Mouse (Mus musculus): ENCODE measurements around the gene Atxn7l1.
"Not testable (repeated sequence)": the region's sequence is repeated elsewhere in the genome, so short reads cannot be mapped to it uniquely, and the experiment has no call there.

Atxn7l1 gene

DNA sequence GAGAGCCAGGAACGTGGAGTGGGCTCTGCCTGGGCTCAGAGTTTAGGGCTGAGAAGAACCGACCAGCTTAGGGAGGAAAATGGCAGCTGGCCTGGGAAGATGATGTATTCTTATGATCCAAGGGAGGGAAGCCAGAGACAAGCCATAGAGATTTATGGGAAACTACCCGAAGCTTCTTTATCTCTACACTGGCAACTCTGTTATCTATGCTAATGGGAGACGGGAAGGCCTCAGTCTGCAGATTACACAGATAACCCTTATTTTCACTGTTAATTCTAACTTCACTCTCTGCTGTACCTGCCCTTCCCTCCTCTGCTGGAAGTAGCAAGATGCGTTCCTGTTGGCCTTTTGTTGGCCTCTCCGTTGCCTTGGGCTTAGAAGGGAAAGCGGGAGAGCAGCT lies 5.6 kb downstream of the Atxn7l1 start:
- no peak for DNase-seq

DNA sequence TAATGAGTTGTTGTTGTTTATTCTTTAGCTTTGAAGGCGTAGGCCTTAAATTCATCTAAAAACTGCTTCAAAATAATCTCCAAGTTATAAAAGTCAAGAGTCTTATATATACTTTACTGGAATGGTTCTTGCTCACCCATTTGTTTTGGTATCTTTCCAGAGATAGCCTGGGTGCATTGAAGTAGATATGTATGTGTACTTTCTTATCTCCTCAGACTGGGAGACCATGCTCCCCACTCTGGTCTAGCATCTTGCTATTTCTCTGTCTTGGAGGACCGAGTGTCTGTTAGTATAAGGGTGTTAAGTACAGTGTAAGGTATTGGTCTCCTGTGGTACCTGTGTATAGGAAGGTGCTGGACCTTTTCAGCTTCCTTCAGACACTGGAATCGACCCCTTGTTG lies 6.4 kb downstream of the Atxn7l1 start:
- no peak for DNase-seq

DNA sequence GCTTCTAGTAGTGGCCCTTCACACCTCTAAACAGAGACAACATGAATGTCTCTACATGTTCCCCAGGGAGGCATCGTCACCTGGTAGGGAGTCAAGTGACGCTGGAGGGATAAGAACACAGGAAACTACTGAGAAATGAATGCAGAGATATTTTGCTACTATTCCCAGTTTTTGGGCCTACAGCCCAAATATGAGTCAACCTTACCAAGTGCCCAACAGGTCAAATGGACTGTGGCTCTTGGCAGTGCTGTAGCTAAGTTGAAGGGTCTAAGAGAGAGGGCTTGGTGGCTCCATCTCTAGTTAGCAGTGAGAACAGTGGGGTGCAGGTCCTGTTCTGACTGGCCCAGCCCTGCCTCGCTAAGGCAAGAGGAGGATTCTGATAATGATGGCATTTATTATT lies 7.2 kb downstream of the Atxn7l1 start:
- DNase-seq, result no peak

DNA sequence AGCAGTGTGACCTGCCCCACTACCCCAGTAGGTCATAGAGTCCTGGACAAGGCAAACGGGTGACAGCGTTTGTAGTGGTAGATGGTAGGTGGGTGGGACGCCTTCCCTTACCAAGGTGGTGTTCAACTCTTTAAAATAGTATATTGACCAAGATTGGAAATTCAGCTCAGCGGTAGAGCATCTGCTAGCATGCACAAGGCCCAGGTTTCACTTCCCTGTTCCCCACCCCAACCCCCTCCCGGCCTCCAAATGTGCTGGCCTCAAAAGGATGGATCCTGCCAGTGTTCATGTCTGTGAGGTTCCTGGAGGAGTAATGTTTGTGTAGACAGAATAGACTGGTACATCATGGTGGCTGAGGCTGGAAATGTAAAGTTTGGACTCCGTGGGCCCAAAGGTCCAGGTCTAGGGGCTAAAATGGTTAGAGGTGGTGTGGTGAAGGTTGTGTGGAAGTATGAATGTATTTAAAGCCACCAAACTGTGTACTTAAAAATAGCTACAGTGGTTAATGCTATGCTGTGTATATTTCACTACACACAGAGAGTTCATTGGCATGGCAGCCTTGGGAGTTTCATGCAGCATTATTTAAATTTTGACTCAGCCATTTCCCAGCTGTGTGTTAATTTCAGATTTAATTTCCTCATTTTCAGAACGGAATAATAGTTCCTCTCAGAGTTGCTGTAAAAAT lies 9.0 kb downstream of the Atxn7l1 start:
- DNase-seq, result no peak

DNA sequence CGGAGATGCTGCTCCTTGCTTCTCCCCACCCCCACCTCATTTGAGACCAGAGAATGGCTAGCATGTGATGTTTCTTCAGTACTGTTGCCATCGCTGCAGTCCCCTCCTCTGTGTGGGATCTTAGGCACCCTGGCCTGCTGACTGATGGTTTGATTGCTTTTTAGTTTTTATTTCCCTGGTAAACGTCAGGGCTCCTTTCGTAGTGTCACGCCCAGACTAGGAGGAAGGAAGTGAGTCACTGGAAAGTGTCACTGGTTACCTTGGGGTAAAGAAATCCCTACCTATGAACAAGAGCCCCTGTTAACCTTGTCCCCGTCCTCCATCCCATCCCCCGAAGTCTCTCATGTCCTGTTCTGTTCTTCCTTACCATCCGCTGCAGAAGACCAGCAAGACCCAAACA lies 10.8 kb downstream of the Atxn7l1 start:
- no peak for DNase-seq

DNA sequence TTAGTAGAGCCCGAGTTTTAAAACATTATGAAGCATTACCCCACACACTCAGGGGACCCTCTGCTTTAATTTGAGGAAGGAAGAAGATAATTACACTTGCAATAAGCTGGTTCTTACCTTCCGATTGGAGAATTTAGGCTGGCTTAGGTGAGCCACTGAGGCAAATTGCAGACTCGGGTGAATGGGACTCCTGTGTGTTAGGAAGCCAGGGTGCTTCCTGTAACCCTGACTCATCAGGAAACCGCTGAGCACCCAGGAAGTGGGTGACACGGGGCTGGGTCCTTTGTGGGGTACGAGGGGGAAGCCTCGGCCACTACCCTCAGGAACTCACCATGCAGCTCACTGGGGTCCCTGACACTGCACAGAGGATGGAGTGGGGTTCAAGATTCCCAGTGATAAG lies 12.9 kb downstream of the Atxn7l1 start:
- DNase-seq, result no peak

DNA sequence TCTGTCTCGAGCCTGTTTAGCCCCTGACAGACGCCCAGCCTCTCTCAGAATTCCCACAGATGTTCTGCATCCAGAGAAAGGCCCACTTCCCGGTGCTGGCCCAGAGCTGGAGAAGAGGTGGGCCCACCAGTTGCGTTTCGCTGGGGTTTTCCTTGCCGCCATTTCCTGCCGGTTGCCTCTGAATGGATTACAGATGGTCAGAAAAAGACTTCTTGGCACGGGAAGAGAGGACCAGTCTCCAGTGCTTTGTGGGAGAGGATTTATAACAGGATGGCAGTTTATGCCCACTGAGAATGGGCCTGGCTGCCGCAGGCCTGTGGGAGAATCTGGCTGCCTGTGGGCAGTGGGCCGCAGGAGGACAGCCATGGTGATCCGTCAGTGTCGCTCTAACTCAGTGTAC lies 15.0 kb downstream of the Atxn7l1 start:
- no peak for DNase-seq

DNA sequence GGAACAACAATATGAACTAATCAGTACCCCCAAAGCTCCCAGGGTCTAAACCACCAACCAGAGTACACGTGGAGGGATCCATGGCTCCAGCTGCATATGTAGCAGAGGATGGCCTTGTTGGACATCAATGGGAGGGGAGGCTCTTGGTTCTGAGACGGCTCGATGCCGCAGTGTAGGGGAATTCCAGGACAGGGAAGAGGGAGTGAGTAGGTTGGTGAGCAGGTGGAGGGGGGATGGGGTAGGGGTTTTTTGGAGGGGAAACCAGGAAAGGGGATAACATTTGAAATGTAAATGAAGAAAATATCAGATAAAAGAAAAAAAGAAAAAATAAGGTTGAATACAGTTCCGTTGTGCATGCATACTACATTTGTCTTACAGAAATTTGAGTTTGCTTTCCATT lies 16.5 kb downstream of the Atxn7l1 start:
- not testable (repeated sequence) for DNase-seq

DNA sequence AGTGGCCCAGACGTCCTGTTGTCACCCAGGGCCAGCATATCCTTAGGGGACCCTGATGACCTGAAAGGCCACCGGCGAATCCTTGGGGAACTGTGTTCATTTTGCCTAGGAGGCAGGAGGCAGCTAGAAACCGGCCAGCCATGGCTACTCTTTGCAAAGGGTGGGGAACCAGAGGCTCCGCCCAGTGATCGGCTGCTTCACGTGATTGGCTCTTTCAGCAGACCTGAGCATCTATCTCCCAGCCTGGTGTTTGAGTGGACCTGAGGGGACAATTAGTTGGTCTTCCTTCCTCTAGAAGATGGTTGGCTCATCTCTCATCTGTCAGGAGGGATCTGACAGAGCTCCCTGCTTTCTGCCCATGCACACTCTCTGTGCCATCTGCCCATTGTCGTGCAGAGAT lies 19.2 kb downstream of the Atxn7l1 start:
- DNase-seq, result no peak

DNA sequence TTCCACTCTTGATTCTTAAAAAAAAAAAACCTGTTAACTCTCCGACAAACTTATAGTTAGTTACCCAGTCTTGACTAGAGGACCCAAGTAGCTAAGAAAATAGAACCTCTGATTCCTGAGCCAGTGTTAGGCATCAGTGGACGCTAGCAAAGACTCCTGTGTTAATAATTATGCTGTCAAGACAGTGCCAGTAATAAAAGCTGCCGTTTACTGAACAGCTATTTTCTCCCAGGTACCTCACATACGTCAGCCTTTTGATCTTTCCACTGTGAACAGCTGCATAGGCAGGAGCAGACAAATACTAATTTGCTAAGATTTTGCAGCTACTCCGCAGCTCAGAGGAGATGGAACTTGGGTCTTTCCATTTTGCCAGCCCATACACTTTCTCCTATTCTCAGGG lies 20.1 kb downstream of the Atxn7l1 start:
- no peak for DNase-seq

DNA sequence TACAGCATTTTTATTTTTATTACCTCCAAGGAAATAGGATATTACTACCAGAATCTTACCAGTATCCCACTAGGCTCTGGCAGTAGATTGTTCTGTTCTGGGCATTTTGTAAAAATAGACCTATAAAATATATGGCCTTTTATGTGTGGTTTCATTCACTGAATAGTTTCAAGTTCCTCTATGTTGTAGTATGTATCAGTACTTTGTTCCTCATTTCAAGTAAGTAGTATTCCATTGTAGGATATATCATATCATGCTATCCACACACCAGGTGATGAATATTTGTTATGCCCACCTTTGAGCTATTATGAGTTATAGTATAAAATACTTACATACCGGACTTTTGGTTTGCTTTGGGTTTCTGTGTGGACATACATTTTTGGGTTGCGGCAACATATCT lies 21.0 kb downstream of the Atxn7l1 start:
- DNase-seq, result no peak

DNA sequence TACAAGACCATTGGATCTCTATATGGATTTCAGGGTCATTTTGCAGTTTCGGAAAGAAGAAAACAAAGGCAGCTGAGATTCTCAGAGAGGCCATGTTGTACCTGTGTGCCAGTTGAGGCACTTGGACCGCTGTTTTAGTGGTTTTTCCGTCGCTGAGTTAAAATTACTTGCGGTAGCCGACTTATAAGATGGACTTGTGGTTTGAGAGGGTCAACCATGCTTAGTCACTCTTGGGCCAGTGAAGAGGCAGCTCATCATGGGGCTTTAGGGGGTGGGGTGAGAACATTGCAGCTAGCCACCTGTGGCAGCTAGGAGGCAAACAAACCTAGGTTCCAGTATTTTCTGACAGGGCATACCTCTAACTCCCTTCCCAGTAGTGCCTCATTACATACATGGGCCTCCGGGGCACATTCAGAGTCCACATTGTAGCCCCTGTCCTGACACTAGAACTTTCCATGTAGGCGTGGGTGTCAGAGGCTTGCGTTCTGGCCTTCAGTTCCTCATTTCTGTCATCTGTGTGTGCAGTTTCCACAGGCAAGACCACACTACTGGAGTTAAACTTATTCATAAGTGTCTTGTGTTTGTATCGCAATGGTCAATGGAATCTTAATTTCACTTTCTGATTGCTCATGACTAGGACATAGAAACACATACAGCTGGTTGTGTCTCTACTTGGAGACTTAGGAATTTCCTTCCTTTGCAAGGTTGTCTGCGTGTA lies 22.4 kb downstream of the Atxn7l1 start:
- no peak for DNase-seq

DNA sequence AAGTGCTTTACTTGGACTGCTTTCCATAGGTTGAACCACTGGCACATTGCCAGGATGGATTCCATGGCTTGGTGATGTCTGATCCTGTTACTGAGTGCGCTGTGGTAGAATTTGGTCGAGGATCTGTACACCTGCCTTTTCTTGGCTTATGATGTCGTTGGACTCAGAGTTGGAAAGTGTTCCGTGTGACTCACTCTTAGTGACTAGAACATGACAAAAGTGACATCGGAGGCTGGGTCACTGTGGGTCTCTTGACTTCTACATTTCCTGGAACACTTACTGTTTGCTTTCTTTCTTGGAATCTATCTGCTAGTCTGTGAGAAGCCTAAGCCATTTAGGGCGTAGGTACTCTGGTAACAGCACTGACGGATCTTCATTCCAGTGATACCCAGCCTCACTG lies 23.3 kb downstream of the Atxn7l1 start:
- no peak for DNase-seq

DNA sequence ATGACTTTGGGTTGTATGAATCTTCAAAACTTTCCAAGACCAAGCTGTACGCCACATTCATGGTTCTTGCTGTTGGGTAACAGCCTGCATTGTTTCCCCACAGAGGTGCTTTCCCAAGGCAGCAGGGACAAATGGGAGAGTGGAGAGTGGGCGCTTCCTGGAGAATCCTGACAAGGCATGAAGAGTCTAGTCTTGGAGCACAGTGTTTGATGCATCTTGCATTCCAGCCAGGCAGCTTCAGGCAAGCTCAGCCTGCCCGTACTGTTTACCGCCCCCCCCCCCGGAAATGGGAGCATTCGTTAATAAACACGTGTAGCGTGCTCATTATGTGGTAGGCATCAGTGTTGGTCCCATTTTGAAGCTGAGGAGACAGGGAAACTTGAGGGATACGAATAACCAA lies 25.4 kb downstream of the Atxn7l1 start:
- no peak for DNase-seq

DNA sequence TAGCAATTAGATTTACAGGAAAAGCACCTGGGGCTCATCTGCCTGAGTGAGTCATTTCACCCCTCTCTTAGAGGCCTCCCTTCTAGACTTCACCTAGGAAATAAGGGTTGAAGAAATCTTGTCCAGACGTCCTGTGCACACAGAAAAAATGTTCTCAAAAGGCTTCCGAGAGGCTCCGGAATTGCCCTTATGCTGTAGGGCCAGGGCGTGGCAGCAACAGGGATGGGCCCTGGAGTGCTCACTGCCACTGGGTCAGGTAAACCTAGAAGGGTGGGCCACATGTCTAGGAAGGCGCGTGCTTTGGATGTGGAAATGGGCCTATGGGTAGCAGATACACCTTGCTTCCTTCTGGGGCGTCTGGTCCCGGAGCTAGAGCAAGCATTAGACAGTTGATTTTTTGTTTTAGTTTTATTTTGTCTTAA lies 26.2 kb downstream of the Atxn7l1 start:
- DNase-seq, result no peak

DNA sequence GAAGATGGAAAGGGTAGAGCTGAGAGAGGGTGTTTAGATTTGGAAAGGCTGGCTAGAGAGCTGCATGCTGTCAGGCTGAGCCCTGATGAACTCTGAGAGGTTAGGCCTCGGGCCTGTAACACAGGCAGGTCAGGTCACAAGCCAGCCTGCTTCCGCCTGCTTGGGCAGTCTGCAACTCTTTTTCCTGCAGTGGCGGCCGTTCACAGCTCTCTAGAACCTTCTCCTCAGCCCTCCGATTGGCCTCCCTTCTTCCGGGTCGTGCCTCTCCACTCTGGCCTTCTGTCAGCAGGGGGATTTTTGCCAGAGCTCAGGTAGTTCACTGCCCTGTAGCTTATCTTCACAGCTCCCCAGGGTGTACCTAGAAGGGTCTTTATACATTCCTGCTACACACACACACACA lies 26.7 kb downstream of the Atxn7l1 start:
- no peak for DNase-seq

DNA sequence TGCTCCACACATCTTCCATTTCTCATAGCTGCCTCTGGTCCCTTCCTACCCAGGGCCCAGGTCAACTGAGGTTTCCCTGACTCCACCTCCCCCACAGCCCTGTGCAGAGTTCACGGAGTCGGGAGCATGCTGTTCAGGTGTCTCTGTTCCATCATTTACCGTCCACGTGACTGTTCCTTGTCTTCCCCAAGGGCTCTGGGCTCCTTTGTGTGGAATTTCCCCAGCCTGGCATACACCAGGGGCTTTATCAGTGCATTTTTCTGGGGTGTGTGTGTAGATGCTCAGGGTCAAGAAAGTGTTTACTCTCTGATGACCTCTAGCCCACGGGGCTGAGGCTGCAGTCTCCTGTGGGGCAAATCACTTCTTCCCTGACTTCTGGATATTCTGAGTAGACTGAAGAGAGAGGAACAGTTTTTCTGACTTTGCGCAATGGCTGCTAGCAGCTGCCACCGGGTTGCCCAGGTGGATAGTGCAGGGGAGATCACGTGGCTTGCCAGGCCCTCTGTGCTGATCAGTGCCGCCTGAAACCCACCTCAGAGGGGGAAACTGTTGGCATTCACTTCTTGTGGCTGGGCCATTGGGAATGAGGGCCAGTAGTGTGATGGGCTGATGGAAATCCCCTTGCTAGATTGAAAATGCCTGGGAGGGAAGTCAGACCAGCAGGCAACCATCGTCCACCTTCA lies 27.3 kb downstream of the Atxn7l1 start:
- no peak for DNase-seq

DNA sequence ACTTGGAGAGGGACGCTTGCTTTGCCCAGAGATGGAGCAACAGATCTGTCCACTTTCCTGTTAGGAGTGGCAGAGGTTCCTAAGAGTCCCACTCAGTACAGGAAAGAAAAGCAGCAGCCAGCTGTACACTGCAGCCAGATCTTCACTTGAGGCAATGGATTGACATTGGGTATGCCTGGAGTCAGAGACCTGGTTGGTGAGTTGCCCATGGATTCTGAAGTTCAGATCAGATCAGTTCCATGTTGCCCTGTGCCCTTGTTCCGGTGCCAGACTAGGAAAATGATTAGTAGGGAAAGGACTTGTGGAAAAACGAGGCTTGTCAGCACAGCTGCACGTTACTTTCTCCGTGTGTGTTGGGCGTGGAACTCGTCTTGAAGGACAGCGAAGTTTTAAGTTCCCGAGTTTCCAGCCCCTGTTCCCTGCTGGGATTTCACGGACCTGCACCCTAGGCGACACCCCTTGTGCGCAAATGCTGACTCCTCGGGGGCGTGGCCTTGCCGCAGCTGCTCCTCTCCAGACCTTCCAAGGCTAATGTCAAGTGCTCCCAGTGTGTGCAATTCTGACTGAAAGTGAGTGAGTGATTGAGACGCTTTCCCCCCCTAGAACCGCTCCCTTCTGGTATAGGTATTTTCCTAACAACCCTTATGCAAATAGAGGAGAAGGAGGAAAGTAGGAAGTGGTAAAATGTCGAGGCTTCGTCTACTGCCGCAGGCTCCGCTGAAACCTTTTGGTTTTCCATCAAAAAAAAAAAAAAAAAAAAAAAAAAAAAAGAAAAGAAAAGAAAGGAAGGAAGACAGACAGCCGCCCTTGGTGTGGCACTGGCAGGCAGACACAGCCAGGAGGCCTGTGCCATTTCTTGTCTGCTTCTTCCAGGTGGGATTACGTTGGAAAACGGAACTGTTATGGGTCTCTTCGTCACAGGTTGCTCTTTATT lies 28.4 kb downstream of the Atxn7l1 start:
- no peak for DNase-seq

DNA sequence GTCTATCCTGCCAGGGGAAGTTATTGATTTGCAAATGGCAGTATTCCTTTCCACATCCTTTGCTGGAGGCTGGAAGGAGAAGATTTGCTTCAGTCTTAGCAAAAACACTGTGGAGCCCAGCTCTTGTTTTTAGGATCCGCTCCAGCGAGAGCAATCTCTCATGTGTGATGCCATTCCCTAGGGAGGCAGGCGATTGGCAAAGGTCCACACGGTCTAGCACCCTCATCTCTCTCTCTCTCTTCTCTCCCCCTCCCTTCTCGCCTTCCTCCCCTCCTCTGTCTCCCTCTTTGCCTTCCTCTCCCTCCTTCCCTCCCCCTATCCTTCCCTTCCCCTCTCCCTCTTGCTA lies 29.0 kb downstream of the Atxn7l1 start:
- peak; percentile 44 for DNase-seq

DNA sequence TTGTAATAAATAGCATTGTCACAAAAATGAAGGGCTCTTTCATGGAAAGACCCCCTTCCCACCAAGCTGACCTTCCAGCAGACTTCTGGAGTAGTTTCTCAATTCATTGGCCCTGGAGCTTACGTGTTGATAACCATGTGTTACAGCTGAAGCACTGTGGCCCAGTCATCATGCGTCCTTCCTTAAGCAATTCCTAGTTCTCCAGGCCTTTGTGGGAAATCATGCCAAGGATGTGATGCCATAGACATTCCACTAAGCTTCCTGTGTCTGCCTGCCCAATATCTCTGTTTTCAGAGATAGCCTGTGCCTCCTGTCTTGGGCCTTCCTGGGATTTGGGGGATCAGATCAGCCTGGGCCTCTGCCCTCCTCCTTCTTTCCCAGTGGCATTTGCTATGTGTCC lies 32.9 kb downstream of the Atxn7l1 start:
- DNase-seq, result no peak

DNA sequence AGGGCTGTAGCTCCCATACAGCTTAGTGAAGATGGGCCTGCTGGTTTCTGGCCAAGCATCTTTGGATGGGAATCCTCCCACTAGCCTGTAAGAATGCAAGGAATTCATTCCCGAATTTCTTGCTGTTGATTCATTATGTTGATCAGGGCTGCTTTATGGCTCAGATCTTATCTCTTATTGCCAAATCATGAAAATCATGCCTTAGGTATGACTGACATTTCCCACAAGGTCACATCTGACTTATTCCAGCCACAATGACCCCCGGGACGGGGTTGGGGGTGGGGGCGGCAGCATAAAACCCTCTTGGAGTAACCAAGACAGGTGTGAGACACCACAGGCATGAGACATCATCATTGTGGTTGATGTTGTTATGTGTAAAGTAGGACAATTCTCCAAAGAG lies 34.4 kb downstream of the Atxn7l1 start:
- no peak for DNase-seq

DNA sequence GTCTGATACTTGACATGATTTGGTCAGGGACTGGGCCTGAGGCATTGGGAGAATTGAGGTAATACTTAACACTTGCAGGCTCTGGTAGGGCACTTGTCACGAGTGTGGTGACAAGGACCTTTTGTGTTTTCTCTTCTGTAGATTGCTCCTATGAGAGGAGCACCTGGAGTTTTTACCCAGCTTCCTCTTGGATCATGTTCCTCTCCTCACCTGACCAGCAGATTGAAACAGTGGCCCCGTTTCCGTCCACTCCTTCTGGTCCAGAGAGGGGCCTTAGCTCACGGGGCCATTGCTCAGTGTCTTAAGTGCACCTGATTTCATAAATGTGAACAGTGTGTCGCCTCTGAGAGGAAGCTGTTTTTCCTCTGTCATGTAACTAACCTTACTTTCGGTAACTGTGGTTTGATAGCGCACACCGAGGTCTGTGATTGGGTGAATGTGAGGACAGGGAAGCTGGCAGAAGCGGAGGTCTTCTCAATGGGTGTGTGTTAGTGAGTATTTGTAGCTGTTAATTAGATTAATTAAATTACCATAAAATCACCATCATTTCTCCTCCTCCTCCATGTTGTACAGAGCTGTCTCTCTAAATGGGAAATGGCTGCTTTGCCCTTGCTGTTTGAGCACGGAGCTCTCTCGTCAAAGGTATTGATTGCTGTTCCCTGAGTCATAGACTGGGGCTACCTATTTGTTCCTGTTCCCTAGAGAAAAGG lies 35.1 kb downstream of the Atxn7l1 start:
- no peak for DNase-seq
